Mouse (Mus musculus): ENCODE data around the gene Ift52. TPM values are rescaled to one million over a fixed set of nuclear protein-coding genes. Genes with fewer than 3 reads are reported as not detected.

The Ift52 gene
- polyA plus RNA-seq (2012; fragmentation: generic; extraction: Trizol), result 21.1 TPM

DNA sequence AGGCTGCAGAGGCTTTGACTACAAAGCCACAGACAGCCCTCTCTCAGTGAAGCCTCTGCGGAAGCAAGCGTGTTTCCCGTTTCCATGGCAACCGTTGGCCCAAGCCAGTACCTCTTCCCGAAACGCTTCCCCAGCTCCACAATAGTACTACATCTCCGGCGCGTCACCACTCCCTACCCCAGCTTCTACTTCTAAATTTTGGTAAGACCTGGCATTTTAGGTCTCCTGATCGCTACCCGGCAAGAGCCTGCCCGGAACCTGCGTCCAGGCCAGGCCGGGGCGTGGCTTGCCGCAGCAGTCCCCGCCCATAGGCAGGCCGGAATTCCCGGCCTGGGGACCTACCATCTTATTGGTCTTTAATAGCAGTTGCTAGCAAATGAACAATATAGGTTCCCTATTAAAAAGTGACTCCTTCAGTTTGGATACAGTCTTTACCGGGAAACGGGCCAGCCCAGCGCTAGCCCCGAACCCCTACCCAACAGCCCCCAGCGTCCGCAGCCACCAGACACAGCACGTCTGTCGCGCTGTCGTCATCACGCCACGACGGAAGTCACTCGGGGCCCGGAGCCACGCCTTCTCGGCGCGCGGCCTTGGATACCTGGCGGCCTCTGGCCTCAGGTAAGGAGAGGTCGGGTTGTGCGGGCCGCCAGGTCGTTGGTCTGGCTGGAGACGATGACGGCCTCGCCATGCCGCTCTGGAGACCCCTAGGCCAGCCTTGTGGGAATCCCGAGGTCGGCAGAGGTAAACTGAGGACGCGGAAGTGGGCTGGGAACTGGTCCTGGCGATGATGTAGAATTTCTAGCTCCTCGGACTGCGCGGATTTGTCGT, at the start of gene Ift52:
Gene Ift52 (plus strand): TSS at position 439 of the 828 bp plus-strand sequence.
- Histone ChIP-seq H3K36me3 (ENCODE audit: control insufficient read depth, insufficient read depth) (no peaks in the 10 kb centered on the region), H3ac (ENCODE audit: control insufficient read depth, insufficient read length) (peak within 1 kb of the TSS; percentile 23), H3K4me2 (ENCODE audit: low read depth) (peak within 1 kb of the TSS; percentile 93), H3K27me3 (ENCODE audit: control insufficient read depth, insufficient read depth, insufficient read length) (peaks cover 5% of the 10 kb centered on the region), H3K4me3 (peak within 1 kb of the TSS; percentile 92), H3K79me2 (ENCODE audit: control insufficient read depth, insufficient read depth) (peaks cover 10% of the 10 kb centered on the region)
- no peak for TF ChIP-seq MAX (IDR thresholded peaks at IDR 0.05; ENCODE audit: low read depth)
- peak; percentile 49 for TF ChIP-seq POLR2AphosphoS2 (IDR thresholded peaks at IDR 0.05; ENCODE audit: insufficient read length, low read depth)
- TF ChIP-seq MYOD1 (IDR thresholded peaks at IDR 0.05; ENCODE audit: control insufficient read depth in 1 of 3, insufficient read length in 2 of 3, low read depth in 2 of 3), result peak in 2 of 3 experiments; percentile 10 to 25
- no peak for TF ChIP-seq TCF12 (IDR thresholded peaks at IDR 0.05; ENCODE audit: insufficient read depth, poor library complexity, severe bottlenecking)
- no peak for TF ChIP-seq E2F4 (IDR thresholded peaks at IDR 0.05; ENCODE audit: insufficient read depth)
- no peak for TF ChIP-seq CEBPB (IDR thresholded peaks at IDR 0.05; ENCODE audit: insufficient read depth, poor library complexity, severe bottlenecking)
- TF ChIP-seq REST (IDR thresholded peaks at IDR 0.05; ENCODE audit: insufficient read depth, insufficient read length), result no peak
- TF ChIP-seq SRF (IDR thresholded peaks at IDR 0.05; ENCODE audit: control insufficient read depth, insufficient read length, low read depth), result peak; percentile 75
- TF ChIP-seq POLR2A (IDR thresholded peaks at IDR 0.05; ENCODE audit: insufficient read length, low read depth), result peak; percentile 65
- peak in 2 of 3 experiments; percentile 29 to 35 for TF ChIP-seq MYOG (IDR thresholded peaks at IDR 0.05; ENCODE audit: control insufficient read depth in 1 of 3, insufficient read depth in 1 of 3, insufficient read length in 2 of 3, low read depth in 2 of 3)
- no peak for TF ChIP-seq USF1 (IDR thresholded peaks at IDR 0.05; ENCODE audit: low read depth)
- no peak for TF ChIP-seq TCF3 (IDR thresholded peaks at IDR 0.05; ENCODE audit: insufficient read length, low read depth)

DNA sequence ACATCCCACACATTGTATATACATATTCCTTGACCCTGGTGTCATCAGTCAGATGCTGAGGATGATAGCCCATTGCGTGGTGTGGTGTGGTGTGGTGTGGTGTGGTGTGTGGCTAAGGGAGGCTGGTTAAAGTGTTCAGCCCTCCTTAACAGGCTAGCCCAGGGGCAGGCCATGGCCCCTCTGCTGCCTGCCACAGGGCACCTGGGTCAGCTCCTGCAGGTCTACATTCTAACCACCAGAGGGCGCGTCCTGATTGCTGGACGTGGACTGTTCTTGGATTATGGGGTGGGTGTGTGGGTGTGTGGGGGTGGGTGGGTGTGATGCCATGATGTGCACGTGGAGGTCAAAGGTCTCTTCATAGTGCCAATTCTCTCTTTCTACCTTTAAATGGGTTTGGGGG, 48.8 kb upstream of the Ift52 start:
- Histone ChIP-seq H3K27me3 (ENCODE audit: control insufficient read depth, insufficient read depth, insufficient read length) (no peaks in the 10 kb centered on the region), H3K4me3 (no peak overlapping the region), H3ac (ENCODE audit: control insufficient read depth, insufficient read length) (no peak overlapping the region), H3K79me2 (ENCODE audit: control insufficient read depth, insufficient read depth) (no peaks in the 10 kb centered on the region), H3K36me3 (ENCODE audit: control insufficient read depth, insufficient read depth) (no peaks in the 10 kb centered on the region), H3K4me2 (ENCODE audit: low read depth) (no peak overlapping the region)
- TF ChIP-seq TCF3 (IDR thresholded peaks at IDR 0.05; ENCODE audit: insufficient read length, low read depth) (no peak), USF1 (IDR thresholded peaks at IDR 0.05; ENCODE audit: low read depth) (no peak), SRF (IDR thresholded peaks at IDR 0.05; ENCODE audit: control insufficient read depth, insufficient read length, low read depth) (no peak), TCF12 (IDR thresholded peaks at IDR 0.05; ENCODE audit: insufficient read depth, poor library complexity, severe bottlenecking) (no peak), REST (IDR thresholded peaks at IDR 0.05; ENCODE audit: insufficient read depth, insufficient read length) (no peak), MYOG (IDR thresholded peaks at IDR 0.05; ENCODE audit: control insufficient read depth in 1 of 3, insufficient read depth in 1 of 3, insufficient read length in 2 of 3, low read depth in 2 of 3) (no peak), CEBPB (IDR thresholded peaks at IDR 0.05; ENCODE audit: insufficient read depth, poor library complexity, severe bottlenecking) (no peak)

DNA sequence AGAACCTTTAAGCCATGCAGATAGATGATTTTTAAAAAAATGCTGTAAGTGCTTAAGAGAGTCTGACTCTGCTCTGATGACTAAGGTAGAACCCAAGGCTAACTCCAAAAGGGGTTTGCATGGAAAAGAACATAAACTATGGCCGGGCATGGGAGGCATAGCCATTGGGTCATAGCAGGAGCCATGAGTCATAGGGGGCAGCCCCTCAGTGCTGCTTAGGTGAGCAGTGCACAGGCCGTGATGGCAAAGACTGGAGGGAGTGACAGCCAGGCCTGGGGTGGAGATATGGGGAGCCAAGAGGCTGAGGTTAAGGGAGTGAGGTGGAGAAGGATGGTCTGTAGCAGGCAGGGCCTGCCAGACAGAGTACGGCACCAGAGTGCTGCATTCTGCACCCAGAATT, 48.1 kb upstream of the Ift52 start:
- H3K4me2 ChIP-seq (ENCODE audit: low read depth), result no peak overlapping the region
- no peak overlapping the region for H3K4me3 ChIP-seq
- H3K79me2 ChIP-seq (ENCODE audit: control insufficient read depth, insufficient read depth), result no peaks in the 10 kb centered on the region
- H3K27me3 ChIP-seq (ENCODE audit: control insufficient read depth, insufficient read depth, insufficient read length), result no peaks in the 10 kb centered on the region
- H3ac ChIP-seq (ENCODE audit: control insufficient read depth, insufficient read length), result no peak overlapping the region
- H3K36me3 ChIP-seq (ENCODE audit: control insufficient read depth, insufficient read depth), result no peaks in the 10 kb centered on the region
- no peak for TF ChIP-seq E2F4 (IDR thresholded peaks at IDR 0.05; ENCODE audit: insufficient read depth)
- no peak for TF ChIP-seq REST (IDR thresholded peaks at IDR 0.05; ENCODE audit: insufficient read depth, insufficient read length)
- TF ChIP-seq POLR2A (IDR thresholded peaks at IDR 0.05; ENCODE audit: insufficient read length, low read depth), result no peak
- TF ChIP-seq POLR2AphosphoS2 (IDR thresholded peaks at IDR 0.05; ENCODE audit: insufficient read length, low read depth), result no peak
- TF ChIP-seq USF1 (IDR thresholded peaks at IDR 0.05; ENCODE audit: low read depth), result no peak
- no peak for TF ChIP-seq TCF3 (IDR thresholded peaks at IDR 0.05; ENCODE audit: insufficient read length, low read depth)
- no peak for TF ChIP-seq TCF12 (IDR thresholded peaks at IDR 0.05; ENCODE audit: insufficient read depth, poor library complexity, severe bottlenecking)
- TF ChIP-seq MYOD1 (IDR thresholded peaks at IDR 0.05; ENCODE audit: control insufficient read depth in 1 of 3, insufficient read length in 2 of 3, low read depth in 2 of 3), result no peak
- no peak for TF ChIP-seq SRF (IDR thresholded peaks at IDR 0.05; ENCODE audit: control insufficient read depth, insufficient read length, low read depth)
- no peak for TF ChIP-seq CEBPB (IDR thresholded peaks at IDR 0.05; ENCODE audit: insufficient read depth, poor library complexity, severe bottlenecking)
- TF ChIP-seq MAX (IDR thresholded peaks at IDR 0.05; ENCODE audit: low read depth), result no peak
- no peak for TF ChIP-seq MYOG (IDR thresholded peaks at IDR 0.05; ENCODE audit: control insufficient read depth in 1 of 3, insufficient read depth in 1 of 3, insufficient read length in 2 of 3, low read depth in 2 of 3)

DNA sequence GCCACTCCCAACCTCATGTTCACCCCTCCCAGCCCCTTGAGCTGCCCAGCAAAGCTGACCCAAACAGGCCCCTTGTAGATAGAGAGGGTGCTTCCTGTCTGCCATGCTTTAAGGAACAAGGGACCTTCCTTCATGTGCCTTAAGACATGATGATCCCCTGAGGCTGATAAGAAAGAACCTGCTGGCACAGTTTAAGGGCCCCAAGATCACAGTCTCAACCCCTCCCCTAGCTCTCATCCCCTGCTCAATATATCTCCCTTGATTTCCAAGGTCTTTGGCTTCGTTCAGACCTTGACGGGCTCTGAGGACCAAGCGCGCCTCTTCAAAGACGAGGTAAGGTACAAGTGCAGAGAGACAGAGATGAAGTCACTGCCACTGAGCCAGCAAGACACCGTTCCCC, 46.3 kb upstream of the Ift52 start:
- no peak for TF ChIP-seq MYOG (IDR thresholded peaks at IDR 0.05; ENCODE audit: control insufficient read depth in 1 of 3, insufficient read depth in 1 of 3, insufficient read length in 2 of 3, low read depth in 2 of 3)
- TF ChIP-seq TCF3 (IDR thresholded peaks at IDR 0.05; ENCODE audit: insufficient read length, low read depth), result no peak
- TF ChIP-seq MAX (IDR thresholded peaks at IDR 0.05; ENCODE audit: low read depth), result no peak
- no peak for TF ChIP-seq TCF12 (IDR thresholded peaks at IDR 0.05; ENCODE audit: insufficient read depth, poor library complexity, severe bottlenecking)
- TF ChIP-seq REST (IDR thresholded peaks at IDR 0.05; ENCODE audit: insufficient read depth, insufficient read length), result no peak
- no peak for TF ChIP-seq USF1 (IDR thresholded peaks at IDR 0.05; ENCODE audit: low read depth)
- Histone ChIP-seq H3K79me2 (ENCODE audit: control insufficient read depth, insufficient read depth) (no peaks in the 10 kb centered on the region), H3ac (ENCODE audit: control insufficient read depth, insufficient read length) (no peak overlapping the region), H3K36me3 (ENCODE audit: control insufficient read depth, insufficient read depth) (no peaks in the 10 kb centered on the region), H3K4me2 (ENCODE audit: low read depth) (no peak overlapping the region), H3K27me3 (ENCODE audit: control insufficient read depth, insufficient read depth, insufficient read length) (no peaks in the 10 kb centered on the region), H3K4me3 (no peak overlapping the region)
